Mouse (Mus musculus) testis, adult 2 months (tissue): ENCODE results near the gene Gm29735.

ENCODE experiments used
- CTCF ChIP-seq: fragments of 200-500 bp; IDR thresholded peaks from 2 replicates; pipeline ENCODE4 v1.5.1; 2012; ENCODE audit warnings: low read depth, mild to moderate bottlenecking, inconsistent platforms, low read length, moderate library complexity; ENCODE audit not compliant: control insufficient read depth, insufficient read depth, insufficient replicate concordance
- POLR2A ChIP-seq: fragments of 200-500 bp; IDR thresholded peaks from 2 replicates; pipeline ENCODE4 v1.6.1; 2012; ENCODE audit warnings: low read depth, mild to moderate bottlenecking, inconsistent platforms, low read length, moderate library complexity; ENCODE audit not compliant: control insufficient read depth

DNA sequence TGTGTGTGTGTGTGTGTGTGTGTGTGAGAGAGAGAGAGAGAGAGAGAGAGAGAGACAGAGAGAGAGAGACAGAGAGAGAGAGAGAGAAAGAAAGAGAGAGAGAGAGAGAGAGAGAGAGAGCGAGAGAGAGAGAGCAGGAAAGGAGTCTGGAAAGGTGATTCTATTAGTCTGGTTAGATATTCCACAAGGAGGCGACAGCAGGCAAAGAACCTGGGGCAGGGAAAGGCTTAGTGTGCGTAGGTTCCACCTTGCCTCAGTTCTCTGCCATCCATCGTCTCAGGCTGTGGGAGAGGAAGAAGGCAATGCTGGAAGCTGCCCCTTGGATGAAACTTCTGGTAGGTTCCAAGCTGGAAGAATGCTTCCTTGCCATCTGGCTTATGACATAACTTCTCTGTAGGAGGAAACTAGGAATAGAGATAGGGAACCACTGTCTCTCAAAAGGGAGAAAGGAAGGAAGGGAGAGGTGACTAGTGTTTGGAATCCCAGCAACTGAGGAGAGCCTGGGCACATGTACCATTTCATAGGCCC, 11.4 kb downstream of the Gm29735 start:
- TF ChIP-seq CTCF (no peak), POLR2A (no peak)
